Mouse (Mus musculus): ENCODE measurements at regions not wholly inside any gene's neighbourhood (a gene's known extent, or its start where the extent isn't known, plus 50 kb on each side); places are given as distances from the start of the nearest gene placed in this dataset.

GRCm38 (mm10) chr14:14640023-14640441 is 62.0 kb upstream of the Slc4a7 start:
- no peak overlapping the region for H3K4me2 ChIP-seq (ENCODE audit: low read depth, low read length)
- no peak overlapping the region for H3K9ac ChIP-seq (ENCODE audit: low read length)
- H3K27me3 ChIP-seq (ENCODE audit: control insufficient read depth, insufficient read depth, low read length): no peaks in the 10 kb centered on the region
- ATAC-seq (replicated peaks; ENCODE audit: extremely low read depth, insufficient read depth, low FRiP score): no peak
- no peak overlapping the region for H3K27ac ChIP-seq (ENCODE audit: low read length)
- no peak overlapping the region for H3K4me3 ChIP-seq (ENCODE audit: low read length)
- 31% methylated on average over 3 of the region's 3 CpGs for WGBS
- H3K9me3 ChIP-seq (replicated peaks; ENCODE audit: control insufficient read depth, low read length): no peaks in the 10 kb centered on the region
- no peaks in the 10 kb centered on the region for H3K4me1 ChIP-seq (ENCODE audit: control insufficient read depth, insufficient read depth, low read length)
- no peaks in the 10 kb centered on the region for H3K36me3 ChIP-seq (ENCODE audit: control insufficient read depth, insufficient read depth)

GRCm38 (mm10) chr14:14640557-14640956 is 61.5 kb upstream of the Slc4a7 start:
- no peaks in the 10 kb centered on the region for H3K27me3 ChIP-seq (ENCODE audit: control insufficient read depth, insufficient read depth, low read length)
- ATAC-seq (replicated peaks; ENCODE audit: extremely low read depth, insufficient read depth, low FRiP score): no peak
- H3K27ac ChIP-seq (ENCODE audit: low read length): no peak overlapping the region
- no peaks in the 10 kb centered on the region for H3K9me3 ChIP-seq (replicated peaks; ENCODE audit: control insufficient read depth, low read length)
- no peak overlapping the region for H3K4me2 ChIP-seq (ENCODE audit: low read depth, low read length)
- no peak overlapping the region for H3K9ac ChIP-seq (ENCODE audit: low read length)
- H3K4me1 ChIP-seq (ENCODE audit: control insufficient read depth, insufficient read depth, low read length): no peaks in the 10 kb centered on the region
- H3K4me3 ChIP-seq (ENCODE audit: low read length): no peak overlapping the region
- H3K36me3 ChIP-seq (ENCODE audit: control insufficient read depth, insufficient read depth): no peaks in the 10 kb centered on the region

- Histone ChIP-seq H3K27ac (ENCODE audit: low read length) (no peak overlapping the region), H3K4me2 (ENCODE audit: low read depth, low read length) (no peak overlapping the region), H3K4me3 (ENCODE audit: low read length) (no peak overlapping the region), H3K4me1 (ENCODE audit: control insufficient read depth, insufficient read depth, low read length) (no peaks in the 10 kb centered on the region), H3K9me3 (replicated peaks; ENCODE audit: control insufficient read depth, low read length) (no peaks in the 10 kb centered on the region), H3K36me3 (ENCODE audit: control insufficient read depth, insufficient read depth) (no peaks in the 10 kb centered on the region), H3K9ac (ENCODE audit: low read length) (no peak overlapping the region), H3K27me3 (ENCODE audit: control insufficient read depth, insufficient read depth, low read length) (no peaks in the 10 kb centered on the region)
- 84% methylated on average over 3 of the region's 3 CpGs for WGBS
- no peak for ATAC-seq (replicated peaks; ENCODE audit: extremely low read depth, insufficient read depth, low FRiP score)
Measured at GRCm38 (mm10) chr14:14643533-14643932, 58.5 kb upstream of the Slc4a7 start.

- no peaks in the 10 kb centered on the region for H3K27me3 ChIP-seq (ENCODE audit: control insufficient read depth, insufficient read depth, low read length)
- H3K9me3 ChIP-seq (replicated peaks; ENCODE audit: control insufficient read depth, low read length): no peaks in the 10 kb centered on the region
- no peak overlapping the region for H3K9ac ChIP-seq (ENCODE audit: low read length)
- no peak overlapping the region for H3K27ac ChIP-seq (ENCODE audit: low read length)
- no peak for ATAC-seq (replicated peaks; ENCODE audit: extremely low read depth, insufficient read depth, low FRiP score)
- H3K4me2 ChIP-seq (ENCODE audit: low read depth, low read length): no peak overlapping the region
- 61% methylated on average over 3 of the region's 3 CpGs for WGBS
- no peaks in the 10 kb centered on the region for H3K4me1 ChIP-seq (ENCODE audit: control insufficient read depth, insufficient read depth, low read length)
- no peaks in the 10 kb centered on the region for H3K36me3 ChIP-seq (ENCODE audit: control insufficient read depth, insufficient read depth)
- no peak overlapping the region for H3K4me3 ChIP-seq (ENCODE audit: low read length)
Measured at GRCm38 (mm10) chr14:14645084-14645483, 57.0 kb upstream of the Slc4a7 start.
